Mouse (Mus musculus) heart, adult 2 months (tissue): ENCODE results near the gene A630023A22Rik.

Experiments
- CTCF ChIP-seq: fragments of 200-600 bp; IDR thresholded peaks from 2 replicates; pipeline ENCODE4 v1.8.1; 2022; ENCODE audit warnings: antibody characterized with exemption, mild to moderate bottlenecking, moderate library complexity
- EP300 ChIP-seq: fragments of 200-500 bp; IDR thresholded peaks from 2 replicates; pipeline ENCODE4 v1.6.1; 2011; ENCODE audit warnings: low read depth, low read length, control low read depth; ENCODE audit not compliant: insufficient read depth
- POLR2A ChIP-seq: fragments of 200-500 bp; IDR thresholded peaks from 2 replicates; pipeline ENCODE4 v1.6.1; 2011; ENCODE audit warnings: mild to moderate bottlenecking, low read depth, low read length, control low read depth; ENCODE audit not compliant: insufficient read depth

- TF ChIP-seq CTCF (no peak), EP300 (no peak), POLR2A (no peak)
These were observed 9.7 kb downstream of the A630023A22Rik start for GRCm38 (mm10) chr14:34092856-34093255.
